Mouse (Mus musculus) heart, postnatal 0 days (tissue): ENCODE measurements around the gene Epha6.

ENCODE experiments used
- CTCF ChIP-seq: IDR thresholded peaks from 2 replicates; pipeline ENCODE4 v1.5.1; 2016; ENCODE audit warnings: antibody characterized with exemption, control low read depth, low read depth
- EP300 ChIP-seq: IDR thresholded peaks from 2 replicates; pipeline ENCODE4 v1.6.1; 2016; ENCODE audit warnings: antibody characterized with exemption, low read depth

DNA sequence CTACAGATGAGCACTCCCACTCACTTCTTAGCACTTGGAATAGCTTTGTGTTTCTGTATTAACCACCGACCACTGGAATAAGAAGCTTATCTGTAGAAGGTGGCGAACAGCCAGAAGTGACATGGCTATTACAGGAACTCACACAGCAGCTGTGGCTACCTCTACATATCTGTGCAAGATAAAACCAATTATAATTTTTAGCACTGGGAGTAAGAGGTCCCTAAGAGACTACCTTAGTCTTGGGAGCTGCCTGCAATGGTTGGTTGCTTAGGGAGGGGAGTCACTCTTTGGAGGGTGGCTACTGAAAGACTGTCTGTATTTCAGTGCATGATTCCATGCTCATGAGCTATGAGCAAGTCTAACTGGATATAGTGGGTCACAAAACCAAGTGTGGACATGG, 331.2 kb downstream of the Epha6 start:
- no peak for TF ChIP-seq CTCF
- TF ChIP-seq EP300: no peak
